Mouse (Mus musculus) G1E (cell line): ENCODE measurements around the gene 2310057M21Rik. TPM values are rescaled to one million over a fixed set of nuclear protein-coding genes. Genes with fewer than 3 reads are reported as not detected.

Experiments
- ATAC-seq: 2 replicates; pipeline ENCODE4 v1.8.0; 2016; ENCODE audit warnings: mild to moderate bottlenecking; ENCODE audit not compliant: insufficient number of reproducible peaks, poor library complexity, low FRiP score, severe bottlenecking; ENCODE audit errors: extremely low read depth
- DNase-seq: peaks from one replicate; pipeline ENCODE4 v3.0.0; 2012; ENCODE audit warnings: low spot score
- H3K27me3 ChIP-seq: 2 replicates; pipeline ENCODE4 v1.6.1; 2012; ENCODE audit warnings: mild to moderate bottlenecking, low read length, inconsistent platforms; ENCODE audit not compliant: insufficient read depth
- H3K36me3 ChIP-seq: replicated peaks from 2 replicates; pipeline ENCODE3; 2012; ENCODE audit warnings: mild to moderate bottlenecking, inconsistent platforms
- H3K4me1 ChIP-seq: 2 replicates; pipeline ENCODE4 v1.6.1; 2012; ENCODE audit warnings: low read depth, low read length, inconsistent platforms, mixed read lengths; ENCODE audit not compliant: insufficient read depth
- H3K4me3 ChIP-seq: 2 replicates; pipeline ENCODE4 v1.5.1; 2012; ENCODE audit warnings: low read depth, mild to moderate bottlenecking, inconsistent platforms, low read length, moderate library complexity, mixed read lengths
- H3K9me3 ChIP-seq: replicated peaks from 2 replicates; pipeline ENCODE4 v1.6.1; 2012; ENCODE audit warnings: inconsistent platforms
- CTCF ChIP-seq: IDR thresholded peaks from 2 replicates; pipeline ENCODE4 v1.5.1; 2012; ENCODE audit warnings: low read depth, low read length, inconsistent platforms, mixed read lengths
- GATA1 ChIP-seq: IDR thresholded peaks from 2 replicates; pipeline ENCODE4 v1.6.1; 2012; ENCODE audit warnings: borderline replicate concordance, low read length, inconsistent platforms, mixed read lengths
- GATA2 ChIP-seq: IDR thresholded peaks from 2 replicates; pipeline ENCODE4 v1.6.1; 2012; ENCODE audit warnings: low read depth, low read length, inconsistent platforms, borderline replicate concordance
- POLR2AphosphoS5 ChIP-seq: IDR thresholded peaks from 2 replicates; pipeline ENCODE4 v1.6.1; 2012; ENCODE audit warnings: low read depth, low read length, inconsistent platforms; ENCODE audit not compliant: insufficient replicate concordance
- TAL1 ChIP-seq: conservative IDR thresholded peaks from 2 replicates; pipeline ENCODE4 v1.6.1; 2012; ENCODE audit warnings: low read depth, low read length, inconsistent platforms, mixed read lengths
- polyA plus RNA-seq: library from polyadenylated mRNA; stranded (reverse); fragments of >175 nt; gene quantifications from 2 replicates; pipeline ENCODE4 v1.2.3, GENCODE M21; 2012
- total RNA-seq, 2 experiments: library from RNA; stranded (forward) in 1 of 2; stranded (reverse) in 1 of 2; fragments of 200-1000 nt in 1 of 2; fragments of >200 nt in 1 of 2; fragmentation: Nextera tagmentation in 1 of 2; gene quantifications; 2 replicates each; pipeline ENCODE4 v1.2.3; 2014 to 2017

2310057M21Rik gene
- total and polyA plus RNA-seq, 3 experiments = 15.2 to 17.8 (median 16.0) TPM

GRCm38 (mm10) chr7:131371880-131372651, 9.5 kb upstream of the 2310057M21Rik start:
- peak; percentile 45; the same call in 1 of the 2 replicates for ATAC-seq
- DNase-seq = peak; percentile 29
- peaks cover 23% of the 10 kb centered on the region for H3K4me1 ChIP-seq
- H3K9me3 ChIP-seq = no peaks in the 10 kb centered on the region
- H3K27me3 ChIP-seq = peaks cover 13% of the 10 kb centered on the region; the same call in 1 of the 2 replicates
- peaks cover 20% of the 10 kb centered on the region for H3K36me3 ChIP-seq
- H3K4me3 ChIP-seq = peak overlapping the region; percentile 91
- no peak for TF ChIP-seq CTCF
- no peak for TF ChIP-seq GATA1

GRCm38 (mm10) chr7:131371470-131371860, 8.9 kb upstream of the 2310057M21Rik start:
- Histone ChIP-seq H3K36me3 (peaks cover 20% of the 10 kb centered on the region), H3K4me1 (peaks cover 23% of the 10 kb centered on the region), H3K27me3 (peaks cover 15% of the 10 kb centered on the region; the same call in 1 of the 2 replicates), H3K9me3 (no peaks in the 10 kb centered on the region), H3K4me3 (peak overlapping the region; percentile 91)
- DNase-seq (no peak), ATAC-seq (peak; percentile 16; the same call in 1 of the 2 replicates)
- TF ChIP-seq CTCF = no peak
- no peak for TF ChIP-seq GATA1
- TF ChIP-seq GATA2 = no peak
- no peak for TF ChIP-seq POLR2AphosphoS5
- no peak for TF ChIP-seq TAL1

GRCm38 (mm10) chr7:131370648-131371469, 8.3 kb upstream of the 2310057M21Rik start, which contains the start of gene Pstk:
Gene Pstk (plus strand): TSS chr7:131371141.
- H3K4me3 ChIP-seq = peak within 1 kb of the TSS; percentile 91
- peaks cover 23% of the 10 kb centered on the region for H3K4me1 ChIP-seq
- peak; percentile 80 for ATAC-seq
- DNase-seq = peak; percentile 82
- peaks cover 20% of the 10 kb centered on the region for H3K36me3 ChIP-seq
- H3K27me3 ChIP-seq = peaks cover 15% of the 10 kb centered on the region; the same call in 1 of the 2 replicates
- H3K9me3 ChIP-seq = no peaks in the 10 kb centered on the region
- TF ChIP-seq CTCF (peak; percentile 69), GATA1 (no peak)

- H3K36me3 ChIP-seq = peaks cover 10% of the 10 kb centered on the region
- no peak for ATAC-seq
- peaks cover 12% of the 10 kb centered on the region; the same call in 1 of the 2 replicates for H3K27me3 ChIP-seq
- no peaks in the 10 kb centered on the region for H3K9me3 ChIP-seq
- peaks cover 15% of the 10 kb centered on the region for H3K4me1 ChIP-seq
- TF ChIP-seq TAL1 (no peak), GATA1 (no peak), POLR2AphosphoS5 (no peak), CTCF (no peak), GATA2 (no peak)
- DNase-seq = no peak
- no peak overlapping the region for H3K4me3 ChIP-seq
These were observed 1.6 kb upstream of the 2310057M21Rik start for GRCm38 (mm10) chr7:131364131-131364530.

GRCm38 (mm10) chr7:131362269-131362614, 317 bp downstream of the 2310057M21Rik start:
- TF ChIP-seq CTCF (no peak), POLR2AphosphoS5 (no peak), GATA2 (no peak), TAL1 (no peak), GATA1 (no peak)
- H3K4me3 ChIP-seq = peak overlapping the region; percentile 97
- H3K9me3 ChIP-seq = no peaks in the 10 kb centered on the region
- H3K36me3 ChIP-seq = peaks cover 28% of the 10 kb centered on the region
- DNase-seq (peak; percentile 56), ATAC-seq (no peak)
- peaks cover 15% of the 10 kb centered on the region for H3K4me1 ChIP-seq
- peaks cover 4% of the 10 kb centered on the region; the same call in 1 of the 2 replicates for H3K27me3 ChIP-seq

GRCm38 (mm10) chr7:131356105-131356504, 6.5 kb downstream of the 2310057M21Rik start:
- Histone ChIP-seq H3K9me3 (no peaks in the 10 kb centered on the region), H3K27me3 (no peaks in the 10 kb centered on the region), H3K36me3 (peaks cover 74% of the 10 kb centered on the region), H3K4me1 (peaks cover 3% of the 10 kb centered on the region), H3K4me3 (no peak overlapping the region)
- ATAC-seq (no peak), DNase-seq (no peak)
- TF ChIP-seq GATA1 (no peak), TAL1 (no peak), CTCF (no peak), POLR2AphosphoS5 (no peak), GATA2 (no peak)
